In the genomic region with DNA sequence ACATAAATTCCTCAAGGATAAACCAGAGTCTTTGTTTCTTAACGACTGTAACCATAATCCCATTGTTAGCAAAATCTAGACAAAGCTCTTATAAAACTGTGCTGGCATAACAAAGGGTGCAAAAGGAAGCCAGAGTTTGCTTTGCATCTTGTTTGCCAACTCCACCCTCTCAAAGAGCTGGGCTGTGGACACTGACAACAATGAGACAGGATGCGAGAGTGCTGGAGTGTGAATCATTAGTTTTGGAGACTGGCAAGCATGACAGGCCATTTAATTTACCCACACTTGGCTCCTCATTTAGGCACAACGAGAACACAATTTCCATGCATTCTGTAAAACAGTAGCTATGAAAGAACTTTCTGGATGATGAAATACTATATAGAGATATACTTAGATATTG, we compare ENCODE assay signal across 22 mouse cellular contexts.
A peak's percentile ranks its signal among the peaks of the same experiment; 100 is the strongest.
DNase-seq lines count a peak whose midpoint lies in the region; ATAC-seq lines count a peak whose summit lies in the region.
"Had no signal": no experiment of that assay in that cellular context is flagged by ENCODE, and none has a peak within 500 bp of the region (broad histone marks: within the 10 kb centered on the region; RNA-seq: fewer than 3 reads in every experiment).

No protein-coding gene starts in this region.

- no peaks in the 10 kb centered on the region for H3K27me3 ChIP-seq in embryonic facial prominence, embryonic 14.5 days (replicated peaks; ENCODE audit: control insufficient read depth, insufficient read depth, low read length)
- H3K27me3 ChIP-seq in embryonic facial prominence, embryonic 10.5 days (replicated peaks; ENCODE audit: low read depth, poor library complexity, severe bottlenecking) = no peaks in the 10 kb centered on the region
- H3K27me3 ChIP-seq in midbrain, embryonic 11.5 days (ENCODE audit: control insufficient read depth, insufficient read depth, low read length) = no peaks in the 10 kb centered on the region
- H3K27me3 ChIP-seq in midbrain, embryonic 10.5 days (ENCODE audit: low read depth, poor library complexity, severe bottlenecking) = no peaks in the 10 kb centered on the region
- H3K27me3 ChIP-seq: forebrain, embryonic 12.5 days; heart, embryonic 13.5 days had no signal

- H3K4me2 ChIP-seq in embryonic facial prominence, embryonic 14.5 days (ENCODE audit: low read depth, low read length) = no peak overlapping the region
- no peak overlapping the region for H3K4me2 ChIP-seq in midbrain, embryonic 11.5 days
- H3K4me2 ChIP-seq: forebrain, embryonic 12.5 days; heart, embryonic 13.5 days had no signal

- WGBS in embryonic facial prominence, embryonic 14.5 days = 70% methylated on average over 3 of the region's 3 CpGs
- 60% methylated on average over 3 of the region's 3 CpGs for WGBS in embryonic facial prominence, embryonic 10.5 days
- 40% methylated on average over 3 of the region's 3 CpGs for WGBS in midbrain, embryonic 11.5 days
- WGBS in midbrain, embryonic 10.5 days = 42% methylated on average over 3 of the region's 3 CpGs

- intact Hi-C loops in left cerebral cortex, postnatal 25 days (cut with DNase I) = no loop called here

- ATAC-seq in embryonic facial prominence, embryonic 14.5 days (ENCODE audit: low read depth) = no peak
- peak; percentile 61; the same call in 1 of the 2 replicates for ATAC-seq in midbrain, embryonic 11.5 days (ENCODE audit: low FRiP score)
- ATAC-seq: inflammation-experienced regulatory T-cells, adult 6 months had no signal

- H3K9me3 ChIP-seq in embryonic facial prominence, embryonic 14.5 days (ENCODE audit: control insufficient read depth, low read length) = no peaks in the 10 kb centered on the region
- no peaks in the 10 kb centered on the region for H3K9me3 ChIP-seq in embryonic facial prominence, embryonic 10.5 days
- no peaks in the 10 kb centered on the region for H3K9me3 ChIP-seq in midbrain, embryonic 11.5 days (ENCODE audit: control insufficient read depth, low read length)
- H3K9me3 ChIP-seq in midbrain, embryonic 10.5 days (replicated peaks) = no peaks in the 10 kb centered on the region
- H3K9me3 ChIP-seq: forebrain, embryonic 12.5 days; heart, embryonic 13.5 days had no signal

- H3K36me3 ChIP-seq in embryonic facial prominence, embryonic 14.5 days (ENCODE audit: control insufficient read depth, insufficient read depth, low read length) = no peaks in the 10 kb centered on the region
- H3K36me3 ChIP-seq in embryonic facial prominence, embryonic 10.5 days (replicated peaks) = no peaks in the 10 kb centered on the region
- H3K36me3 ChIP-seq in midbrain, embryonic 11.5 days (ENCODE audit: control insufficient read depth, insufficient read depth, low read length) = no peaks in the 10 kb centered on the region
- H3K36me3 ChIP-seq in midbrain, embryonic 10.5 days = no peaks in the 10 kb centered on the region
- H3K36me3 ChIP-seq: forebrain, embryonic 12.5 days; heart, embryonic 13.5 days had no signal

- no peaks in the 10 kb centered on the region for H3K4me1 ChIP-seq in embryonic facial prominence, embryonic 14.5 days (ENCODE audit: control insufficient read depth, insufficient read depth, low read length)
- H3K4me1 ChIP-seq in embryonic facial prominence, embryonic 10.5 days = no peaks in the 10 kb centered on the region
- H3K4me1 ChIP-seq in midbrain, embryonic 11.5 days (ENCODE audit: control insufficient read depth, insufficient read depth, low read length) = no peaks in the 10 kb centered on the region
- H3K4me1 ChIP-seq in midbrain, embryonic 10.5 days = peaks cover 3% of the 10 kb centered on the region; the same call in 1 of the 2 replicates
- H3K4me1 ChIP-seq: forebrain, embryonic 12.5 days; heart, embryonic 13.5 days had no signal

- H3K4me3 ChIP-seq in embryonic facial prominence, embryonic 14.5 days (ENCODE audit: low read depth, low read length) = no peak overlapping the region
- no peak overlapping the region for H3K4me3 ChIP-seq in embryonic facial prominence, embryonic 10.5 days
- no peak overlapping the region for H3K4me3 ChIP-seq in midbrain, embryonic 11.5 days (ENCODE audit: low read depth, low read length)
- H3K4me3 ChIP-seq in midbrain, embryonic 10.5 days = no peak overlapping the region
- H3K4me3 ChIP-seq: forebrain, embryonic 12.5 days; heart, embryonic 13.5 days; myocyte had no signal

- peak; percentile 10 for DNase-seq in embryonic facial prominence, embryonic 14.5 days (ENCODE audit: low spot score)
- no peak for DNase-seq in embryonic facial prominence, embryonic 10.5 days (ENCODE audit: low spot score)
- no peak for DNase-seq in midbrain, embryonic 11.5 days (ENCODE audit: low spot score, missing footprints)
- DNase-seq in midbrain, embryonic 10.5 days (ENCODE audit: low spot score) = no peak
- DNase-seq in R1 (ENCODE audit: low read depth, low spot score) = peak; percentile 24
- peak; percentile 10 for DNase-seq in embryo, embryonic 9.5 days (ENCODE audit: extremely low spot score)
- no peak for DNase-seq in lung, postnatal 4 days
- no peak for DNase-seq in left cerebral cortex, postnatal 25 days (ENCODE audit: low spot score in 2 of 2)
- DNase-seq: cerebellum, adult 8-10 months; gastrocnemius, postnatal 14 days; heart, adult 18-20 months; kidney, adult 2 months; kidney, postnatal 25 days; left cerebral cortex, postnatal 4 days; liver; lung, postnatal 10 days; right cerebral cortex, postnatal 4 days had no signal

- no peak overlapping the region for H3K9ac ChIP-seq in embryonic facial prominence, embryonic 14.5 days (ENCODE audit: low read depth, low read length)
- H3K9ac ChIP-seq in midbrain, embryonic 11.5 days (ENCODE audit: low read length) = no peak overlapping the region
- H3K9ac ChIP-seq: forebrain, embryonic 12.5 days; heart, embryonic 13.5 days had no signal

- no peak overlapping the region for H3K27ac ChIP-seq in embryonic facial prominence, embryonic 14.5 days (replicated peaks; ENCODE audit: low read depth, low read length)
- no peak overlapping the region for H3K27ac ChIP-seq in embryonic facial prominence, embryonic 10.5 days (replicated peaks)
- H3K27ac ChIP-seq in midbrain, embryonic 11.5 days (ENCODE audit: low read depth, low read length) = no peak overlapping the region
- H3K27ac ChIP-seq in midbrain, embryonic 10.5 days (replicated peaks) = no peak overlapping the region
- H3K27ac ChIP-seq: forebrain, embryonic 12.5 days; heart, embryonic 13.5 days; stomach, postnatal 0 days had no signal

Comparison
In these comparisons a context has a peak if more than half of its experiments do, and no peak if none do; other contexts are left out.
1. DNase-seq: peak in embryonic facial prominence, embryonic 14.5 days (single experiment), R1 (single experiment) and embryo, embryonic 9.5 days (single experiment); none in embryonic facial prominence, embryonic 10.5 days (single experiment), midbrain, embryonic 11.5 days (single experiment), midbrain, embryonic 10.5 days (single experiment), lung, postnatal 4 days (0 of 2) and left cerebral cortex, postnatal 25 days (0 of 2).